Mouse (Mus musculus) embryonic facial prominence, embryonic 12.5 days (tissue): ENCODE results near the gene Slit2. TPM values are rescaled to one million over a fixed set of nuclear protein-coding genes. Genes with fewer than 3 reads are reported as not detected.
A peak's percentile ranks its signal among the peaks of the same experiment; 100 is the strongest.

Experiments
- ATAC-seq: fragments of 200-750 bp; cut with Nextera tagmentation; 2 replicates; pipeline ENCODE4 v1.8.0; 2017; ENCODE audit not compliant: insufficient number of reproducible peaks, insufficient read depth, low FRiP score, low TSS enrichment
- H3K27ac ChIP-seq: fragments of 300-500 bp; sonication (generic); 2 replicates; pipeline ENCODE4 v1.5.1; 2016; ENCODE audit warnings: mild to moderate bottlenecking
- H3K27me3 ChIP-seq: fragments of 300-500 bp; sonication (generic); 2 replicates; pipeline ENCODE4 v1.6.1; 2016; ENCODE audit warnings: mild to moderate bottlenecking, moderate library complexity
- H3K36me3 ChIP-seq: fragments of 300-500 bp; sonication (generic); 2 replicates; pipeline ENCODE4 v1.6.1; 2016; ENCODE audit warnings: mild to moderate bottlenecking
- H3K4me1 ChIP-seq: fragments of 300-500 bp; sonication (generic); 2 replicates; pipeline ENCODE4 v1.6.1; 2016
- H3K4me2 ChIP-seq: fragments of 300-500 bp; sonication (generic); replicated peaks from 2 replicates; pipeline ENCODE4 v1.6.1; 2016; ENCODE audit warnings: mild to moderate bottlenecking, moderate library complexity
- H3K4me3 ChIP-seq: fragments of 300-500 bp; sonication (generic); 2 replicates; pipeline ENCODE4 v1.5.1; 2016; ENCODE audit warnings: mild to moderate bottlenecking
- H3K9ac ChIP-seq: fragments of 300-500 bp; sonication (generic); 2 replicates; pipeline ENCODE4 v1.6.1; 2016; ENCODE audit warnings: mild to moderate bottlenecking, moderate library complexity
- H3K9me3 ChIP-seq: fragments of 300-500 bp; sonication (generic); 2 replicates; pipeline ENCODE4 v1.6.1; 2016; ENCODE audit warnings: mild to moderate bottlenecking, moderate library complexity
- WGBS: fragments of 180-500 bp; shearing (Covaris S2); methylation state at CpG from one replicate; pipeline ENCODE4 v1.1.7; 2016; 5-methylcytosine and 5-hydroxymethylcytosine counted together
- polyA plus RNA-seq: library from polyadenylated mRNA; unstranded; fragments of >200 nt; fragmentation: Nextera tagmentation; extraction: Ambion mirVana; gene quantifications from 2 replicates; pipeline ENCODE4 v1.2.1, GENCODE M21; 2016

Gene Slit2
- polyA plus RNA-seq, 1 experiment from 2014 or later, result 37.1 TPM

DNA sequence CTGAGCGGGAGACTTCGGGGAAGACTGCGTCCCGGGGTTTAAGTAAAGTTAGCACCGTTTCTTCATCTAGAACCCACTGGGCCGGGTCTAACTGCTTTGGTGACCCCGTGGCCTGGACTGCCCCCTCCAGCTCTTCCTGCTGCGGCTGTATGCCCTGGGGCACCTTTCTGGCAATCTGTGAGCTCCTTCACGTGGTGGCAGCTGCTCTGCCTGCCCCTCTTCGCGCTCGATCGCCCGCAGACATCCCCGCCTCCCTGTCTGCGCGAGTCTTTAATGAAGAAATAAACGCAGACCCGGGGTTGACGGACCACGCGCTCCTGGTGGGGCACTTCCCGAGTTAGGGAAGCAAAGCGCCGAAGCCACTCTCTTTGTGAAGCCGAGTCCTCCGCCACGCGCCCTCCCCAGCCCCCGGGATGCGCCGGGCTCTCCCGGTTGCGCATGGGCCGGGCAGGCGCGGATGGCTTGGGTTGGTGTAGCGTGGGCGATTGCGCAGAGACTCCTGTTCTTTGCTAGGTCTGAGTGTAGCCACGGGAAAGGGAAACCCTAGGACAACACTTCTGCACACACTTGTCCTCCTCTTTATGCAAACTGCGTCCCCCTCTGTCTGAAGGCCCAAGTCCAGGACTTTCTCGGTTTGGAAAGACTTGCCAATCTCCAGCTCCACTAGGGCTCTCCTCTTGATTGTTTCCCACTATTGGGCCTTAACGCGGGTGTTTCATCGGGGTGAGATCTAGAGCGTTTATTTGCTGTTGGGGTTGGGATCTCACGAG lies 3.1 kb downstream of the Slit2 start:
- Histone ChIP-seq H3K36me3 (no peaks in the 10 kb centered on the region), H3K27ac (no peak overlapping the region), H3K9ac (peak overlapping the region; percentile 65), H3K4me3 (peak overlapping the region; percentile 65), H3K27me3 (0 out of 2 replicates have a peak, but pooled peaks cover 6% of the 10 kb centered on the region), H3K4me2 (peak overlapping the region; percentile 90), H3K9me3 (no peaks in the 10 kb centered on the region), H3K4me1 (peaks cover 30% of the 10 kb centered on the region; the same call in 1 of the 2 replicates)
- ATAC-seq, result no peak
- WGBS, result under 1% methylated on average over 48 of the region's 48 CpGs

DNA sequence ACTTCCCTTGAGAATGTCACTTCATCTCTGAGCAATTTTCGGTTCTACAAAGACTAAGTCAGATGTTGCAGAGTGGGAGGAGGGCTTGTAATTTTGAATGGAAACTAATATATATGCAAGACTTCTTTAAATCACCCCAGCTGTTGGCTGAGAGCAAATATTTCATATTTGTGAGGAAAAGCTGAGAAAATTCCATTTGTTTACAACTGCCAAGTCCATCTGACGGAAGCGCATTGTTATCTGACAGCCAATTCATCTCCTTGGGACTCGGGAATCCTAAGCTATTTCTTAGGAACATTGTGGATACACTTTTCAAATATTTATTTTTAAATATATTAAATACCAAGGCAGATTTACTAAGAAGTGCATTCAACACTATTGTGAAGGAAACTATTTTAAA lies 8.0 kb downstream of the Slit2 start:
- H3K4me2 ChIP-seq, result no peak overlapping the region
- H3K36me3 ChIP-seq, result no peaks in the 10 kb centered on the region
- no peaks in the 10 kb centered on the region for H3K9me3 ChIP-seq
- ATAC-seq, result no peak
- no peaks in the 10 kb centered on the region for H3K27me3 ChIP-seq
- no peak overlapping the region for H3K9ac ChIP-seq
- no peak overlapping the region for H3K4me3 ChIP-seq
- H3K27ac ChIP-seq, result no peak overlapping the region
- peaks cover 14% of the 10 kb centered on the region; the same call in 1 of the 2 replicates for H3K4me1 ChIP-seq
- WGBS, result 71% methylated on average over 4 of the region's 4 CpGs

- Histone ChIP-seq H3K36me3 (no peaks in the 10 kb centered on the region), H3K4me1 (peaks cover 23% of the 10 kb centered on the region), H3K9ac (no peak overlapping the region), H3K4me2 (peak overlapping the region; percentile 39), H3K9me3 (no peaks in the 10 kb centered on the region), H3K4me3 (no peak overlapping the region), H3K27ac (peak overlapping the region; percentile 60), H3K27me3 (no peaks in the 10 kb centered on the region)
- peak; percentile 82; the same call in 1 of the 2 replicates for ATAC-seq
- 14% methylated on average over 12 of the region's 12 CpGs for WGBS
Observed at GRCm38 (mm10) chr5:48003708-48004415, 20.9 kb downstream of the Slit2 start.

DNA sequence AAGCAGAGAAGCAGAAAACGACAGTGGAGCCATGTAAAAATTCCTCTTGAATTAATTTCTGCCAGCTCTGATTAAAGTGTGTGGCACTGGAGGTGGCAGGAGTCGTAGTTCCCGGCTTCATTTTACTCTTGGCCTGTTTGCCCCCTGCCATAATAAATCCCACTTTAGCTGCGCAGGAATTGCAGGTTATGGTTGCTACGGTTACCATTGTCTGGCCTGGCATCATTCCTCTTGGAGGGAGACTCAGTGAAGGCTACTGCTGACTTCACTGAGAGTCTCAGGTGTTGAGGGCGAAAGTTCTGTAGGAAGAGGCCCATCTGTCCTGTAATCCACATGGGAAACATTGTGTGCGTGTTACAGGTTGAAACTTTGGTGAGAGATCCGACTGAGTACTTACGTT lies 22.6 kb downstream of the Slit2 start:
- H3K4me2 ChIP-seq, result no peak overlapping the region
- no peaks in the 10 kb centered on the region for H3K27me3 ChIP-seq
- ATAC-seq, result no peak
- H3K4me3 ChIP-seq, result no peak overlapping the region
- H3K9me3 ChIP-seq, result no peaks in the 10 kb centered on the region
- no peak overlapping the region for H3K9ac ChIP-seq
- H3K4me1 ChIP-seq, result peaks cover 19% of the 10 kb centered on the region
- H3K36me3 ChIP-seq, result no peaks in the 10 kb centered on the region
- no peak overlapping the region for H3K27ac ChIP-seq
- 55% methylated on average over 9 of the region's 9 CpGs for WGBS

DNA sequence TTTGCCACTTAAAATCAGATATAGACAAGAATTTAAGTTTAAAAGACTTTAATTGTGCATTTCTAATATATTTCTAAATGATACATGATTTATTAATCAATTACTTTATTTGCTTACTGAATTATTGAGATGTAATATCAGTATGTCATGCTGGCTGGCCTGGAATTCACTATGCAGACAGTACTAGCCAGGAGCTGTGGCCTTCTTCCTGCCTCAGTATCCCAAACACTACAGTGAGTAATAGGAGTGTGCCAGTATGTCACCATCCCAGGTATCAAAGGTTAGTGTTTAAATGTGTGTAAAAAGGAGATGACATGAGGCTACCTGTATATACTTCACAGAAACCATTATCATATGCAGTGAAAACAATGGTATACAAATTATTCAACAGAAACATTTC lies 23.1 kb downstream of the Slit2 start:
- ATAC-seq, result no peak
- Histone ChIP-seq H3K9ac (no peak overlapping the region), H3K9me3 (no peaks in the 10 kb centered on the region), H3K4me1 (peaks cover 14% of the 10 kb centered on the region), H3K36me3 (no peaks in the 10 kb centered on the region), H3K4me3 (no peak overlapping the region), H3K4me2 (no peak overlapping the region), H3K27me3 (no peaks in the 10 kb centered on the region), H3K27ac (no peak overlapping the region)

DNA sequence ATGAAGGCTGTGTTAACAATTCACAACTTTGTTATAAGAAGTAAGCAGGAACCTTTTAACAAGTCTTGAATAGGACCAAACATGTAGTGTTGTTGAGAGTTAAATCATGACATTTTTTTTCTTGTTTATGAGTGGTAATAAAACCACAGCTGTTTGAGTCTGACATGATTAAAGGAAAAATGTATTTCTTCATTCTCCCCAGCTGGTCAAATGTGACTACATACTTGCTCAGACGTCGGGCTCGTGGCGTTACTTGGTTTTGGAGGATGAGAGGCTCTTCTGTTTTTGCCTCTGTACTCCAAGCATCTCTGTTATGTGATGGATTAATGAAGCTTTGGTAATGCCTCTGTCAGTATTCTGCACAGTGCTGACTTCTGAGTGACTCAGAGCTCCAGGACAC lies 40.5 kb downstream of the Slit2 start:
- H3K9me3 ChIP-seq, result no peaks in the 10 kb centered on the region
- ATAC-seq, result no peak
- no peak overlapping the region for H3K9ac ChIP-seq
- H3K27ac ChIP-seq, result no peak overlapping the region
- 76% methylated on average over 4 of the region's 4 CpGs for WGBS
- no peaks in the 10 kb centered on the region for H3K4me1 ChIP-seq
- no peaks in the 10 kb centered on the region for H3K36me3 ChIP-seq
- no peak overlapping the region for H3K4me2 ChIP-seq
- no peak overlapping the region for H3K4me3 ChIP-seq
- no peaks in the 10 kb centered on the region for H3K27me3 ChIP-seq

DNA sequence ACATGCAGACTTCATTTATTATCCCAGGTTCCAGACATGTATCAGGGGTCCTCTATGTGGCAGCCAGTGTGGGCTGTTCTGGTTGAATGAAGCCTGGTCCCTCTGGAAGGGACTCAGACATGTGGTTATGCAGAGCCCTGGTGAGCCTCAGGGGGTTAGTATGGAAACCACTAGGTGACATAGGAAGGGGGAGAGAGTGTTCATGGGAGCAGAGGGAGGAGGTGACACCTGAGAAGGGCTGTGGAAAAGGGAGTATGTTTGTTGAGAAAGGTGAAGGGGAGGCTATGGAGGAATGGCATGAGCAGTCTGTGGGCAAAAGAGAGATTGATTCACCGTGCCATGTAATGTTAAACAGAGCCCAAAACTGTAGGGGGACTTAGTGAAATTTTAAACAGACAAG lies 51.9 kb downstream of the Slit2 start:
- Histone ChIP-seq H3K4me2 (no peak overlapping the region), H3K4me1 (peaks cover 2% of the 10 kb centered on the region; the same call in 1 of the 2 replicates), H3K4me3 (no peak overlapping the region), H3K9me3 (no peaks in the 10 kb centered on the region), H3K9ac (no peak overlapping the region), H3K36me3 (no peaks in the 10 kb centered on the region), H3K27me3 (no peaks in the 10 kb centered on the region), H3K27ac (no peak overlapping the region)
- 58% methylated on average over 1 of the region's 1 CpGs for WGBS
- peak; percentile 56; the same call in 1 of the 2 replicates for ATAC-seq

DNA sequence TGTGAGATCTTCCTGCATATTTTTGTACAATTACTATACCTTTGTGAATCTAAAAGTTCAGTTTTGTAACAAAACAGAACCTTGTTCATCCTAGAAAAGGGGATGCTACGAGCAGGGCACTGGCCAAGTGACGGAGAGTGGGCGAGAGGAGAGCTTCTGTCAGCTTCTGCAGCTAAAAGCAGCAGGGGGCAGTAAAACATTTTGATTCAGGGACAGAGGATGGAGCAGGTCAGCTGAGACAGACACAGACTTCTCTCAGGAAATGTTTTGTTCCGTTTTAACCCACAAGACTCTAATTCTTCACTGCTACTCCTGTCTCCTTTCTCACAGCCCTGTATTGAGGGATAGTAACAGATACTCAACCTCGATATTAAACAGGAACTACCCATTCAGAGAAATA lies 55.1 kb downstream of the Slit2 start:
- Histone ChIP-seq H3K27me3 (no peaks in the 10 kb centered on the region), H3K4me2 (no peak overlapping the region), H3K4me3 (no peak overlapping the region), H3K36me3 (no peaks in the 10 kb centered on the region), H3K4me1 (peaks cover 2% of the 10 kb centered on the region; the same call in 1 of the 2 replicates), H3K9me3 (no peaks in the 10 kb centered on the region), H3K27ac (no peak overlapping the region), H3K9ac (no peak overlapping the region)
- no peak for ATAC-seq
- 30% methylated on average over 5 of the region's 5 CpGs for WGBS

GRCm38 (mm10) chr5:48048986-48049751 lies 66.2 kb downstream of the Slit2 start:
- no peaks in the 10 kb centered on the region for H3K9me3 ChIP-seq
- H3K36me3 ChIP-seq, result no peaks in the 10 kb centered on the region
- no peak overlapping the region for H3K4me3 ChIP-seq
- no peak overlapping the region for H3K27ac ChIP-seq
- ATAC-seq, result no peak
- no peak overlapping the region for H3K4me2 ChIP-seq
- no peaks in the 10 kb centered on the region for H3K27me3 ChIP-seq
- H3K9ac ChIP-seq, result no peak overlapping the region
- no peaks in the 10 kb centered on the region; the same call in 1 of the 2 replicates for H3K4me1 ChIP-seq
- 38% methylated on average over 8 of the region's 8 CpGs for WGBS

- ATAC-seq, result no peak
- H3K9me3 ChIP-seq, result no peaks in the 10 kb centered on the region
- H3K4me1 ChIP-seq, result no peaks in the 10 kb centered on the region; the same call in 1 of the 2 replicates
- H3K27me3 ChIP-seq, result no peaks in the 10 kb centered on the region
- no peak overlapping the region for H3K4me3 ChIP-seq
- no peaks in the 10 kb centered on the region for H3K36me3 ChIP-seq
- no peak overlapping the region for H3K27ac ChIP-seq
- WGBS, result 66% methylated on average over 5 of the region's 5 CpGs
- H3K4me2 ChIP-seq, result no peak overlapping the region
- H3K9ac ChIP-seq, result no peak overlapping the region
Observed at GRCm38 (mm10) chr5:48050637-48051314, 67.8 kb downstream of the Slit2 start.

DNA sequence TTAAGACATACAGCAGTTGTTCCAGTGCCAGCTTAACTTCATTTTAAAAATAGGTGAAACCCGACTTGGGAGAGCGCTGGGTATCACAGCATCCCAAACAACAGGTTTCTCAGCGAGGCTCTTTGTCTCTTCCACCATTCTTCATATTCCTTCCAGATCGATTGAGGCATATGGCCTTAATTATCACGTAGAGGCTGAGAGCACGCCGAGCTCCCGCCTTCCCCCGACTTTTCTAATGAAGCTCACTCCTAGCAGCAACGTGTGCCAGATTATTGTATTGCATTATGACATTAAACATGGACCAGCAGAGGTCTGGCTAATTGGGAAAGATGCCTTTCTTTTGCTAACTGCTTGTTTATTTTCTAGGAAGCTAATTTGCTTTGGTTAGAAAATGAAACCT lies 75.7 kb downstream of the Slit2 start:
- H3K9ac ChIP-seq, result no peak overlapping the region
- H3K27ac ChIP-seq, result no peak overlapping the region
- no peak for ATAC-seq

More for the DNA sequence above, 75.7 kb downstream of the Slit2 start:
- no peaks in the 10 kb centered on the region for H3K36me3 ChIP-seq
- H3K9me3 ChIP-seq, result no peaks in the 10 kb centered on the region
- no peaks in the 10 kb centered on the region for H3K27me3 ChIP-seq
- H3K4me1 ChIP-seq, result peaks cover 4% of the 10 kb centered on the region; the same call in 1 of the 2 replicates
- WGBS, result 15% methylated on average over 10 of the region's 10 CpGs
- no peak overlapping the region for H3K4me3 ChIP-seq
- peak overlapping the region; percentile 17; the same call in 1 of the 2 replicates for H3K4me2 ChIP-seq
